Comparison of ENCODE assay signal across 26 mouse cellular contexts in genomic region chr13:42016218-42016617, GRCm38 (mm10).
"Had no signal": no experiment of that assay in that cellular context is flagged by ENCODE, and none has a peak within 500 bp of the region (broad histone marks: within the 10 kb centered on the region; RNA-seq: fewer than 3 reads in every experiment).

No protein-coding gene starts in this region.

- H3K9me3 ChIP-seq: kidney, embryonic 15.5 days; limb, embryonic 10.5 days; limb, embryonic 13.5 days; liver, embryonic 12.5 days; liver, embryonic 15.5 days; lung, embryonic 15.5 days; midbrain, embryonic 10.5 days; neural tube, embryonic 12.5 days; neural tube, embryonic 15.5 days had no signal

- H3K4me1 ChIP-seq: kidney, embryonic 15.5 days; limb, embryonic 13.5 days; liver, embryonic 12.5 days; liver, embryonic 15.5 days; lung, embryonic 15.5 days; megakaryocyte, embryonic 14.5 days; midbrain, embryonic 10.5 days; neural tube, embryonic 12.5 days; neural tube, embryonic 15.5 days had no signal

- H3K36me3 ChIP-seq: kidney, embryonic 15.5 days; limb, embryonic 10.5 days; limb, embryonic 13.5 days; liver, embryonic 12.5 days; liver, embryonic 15.5 days; lung, embryonic 15.5 days; midbrain, embryonic 10.5 days; neural tube, embryonic 12.5 days; neural tube, embryonic 15.5 days had no signal

- H3K27me3 ChIP-seq: kidney, embryonic 15.5 days; limb, embryonic 13.5 days; liver, embryonic 12.5 days; liver, embryonic 15.5 days; lung, embryonic 15.5 days; megakaryocyte, embryonic 14.5 days; neural tube, embryonic 12.5 days; neural tube, embryonic 15.5 days had no signal

- H3K4me3 ChIP-seq: kidney, embryonic 15.5 days; left cerebral cortex, adult 2 months; limb, embryonic 10.5 days; limb, embryonic 13.5 days; liver, embryonic 12.5 days; liver, embryonic 15.5 days; lung, embryonic 15.5 days; megakaryocyte, embryonic 14.5 days; midbrain, embryonic 10.5 days; neural tube, embryonic 12.5 days; neural tube, embryonic 15.5 days had no signal

- H3K4me2 ChIP-seq: kidney, embryonic 15.5 days; limb, embryonic 13.5 days; liver, embryonic 12.5 days; liver, embryonic 15.5 days; lung, embryonic 15.5 days; neural tube, embryonic 12.5 days; neural tube, embryonic 15.5 days had no signal

- ATAC-seq: liver, embryonic 12.5 days had no signal

- DNase-seq: kidney, adult 8-10 months; kidney, postnatal 10 days; kidney, postnatal 36 days; layer of hippocampus, postnatal 36 days; liver; lung, adult 18-20 months; lung, postnatal 10 days; lung, postnatal 36 days; midbrain, embryonic 14.5 days; right cerebral cortex, adult 18-20 months; right cerebral cortex, postnatal 14 days; right cerebral cortex, postnatal 4 days; thymus, adult 2 months; thymus, postnatal 14 days had no signal

- H3K27ac ChIP-seq: kidney, embryonic 15.5 days; left cerebral cortex, adult 2 months; limb, embryonic 10.5 days; limb, embryonic 13.5 days; liver, embryonic 12.5 days; liver, embryonic 15.5 days; lung, embryonic 15.5 days; midbrain, embryonic 10.5 days; neural tube, embryonic 12.5 days; neural tube, embryonic 15.5 days; stomach, postnatal 0 days had no signal

- H3K9ac ChIP-seq: kidney, embryonic 15.5 days; limb, embryonic 13.5 days; liver, embryonic 12.5 days; liver, embryonic 15.5 days; lung, embryonic 15.5 days; neural tube, embryonic 12.5 days; neural tube, embryonic 15.5 days had no signal
